Mouse (Mus musculus) cortical plate, adult 2 months (tissue): ENCODE results near the gene Aloxe3.

Experiments
- CTCF ChIP-seq: fragments of 200-500 bp; IDR thresholded peaks from 2 replicates; pipeline ENCODE4 v1.5.1; 2011; ENCODE audit warnings: mild to moderate bottlenecking, control low read depth, low read length; ENCODE audit not compliant: insufficient read depth; ENCODE audit errors: extremely low read depth
- POLR2A ChIP-seq: fragments of 200-500 bp; IDR thresholded peaks from 2 replicates; pipeline ENCODE4 v1.6.1; 2011; ENCODE audit warnings: mild to moderate bottlenecking, low read length, control low read depth; ENCODE audit not compliant: insufficient read depth; ENCODE audit errors: extremely low read depth

DNA sequence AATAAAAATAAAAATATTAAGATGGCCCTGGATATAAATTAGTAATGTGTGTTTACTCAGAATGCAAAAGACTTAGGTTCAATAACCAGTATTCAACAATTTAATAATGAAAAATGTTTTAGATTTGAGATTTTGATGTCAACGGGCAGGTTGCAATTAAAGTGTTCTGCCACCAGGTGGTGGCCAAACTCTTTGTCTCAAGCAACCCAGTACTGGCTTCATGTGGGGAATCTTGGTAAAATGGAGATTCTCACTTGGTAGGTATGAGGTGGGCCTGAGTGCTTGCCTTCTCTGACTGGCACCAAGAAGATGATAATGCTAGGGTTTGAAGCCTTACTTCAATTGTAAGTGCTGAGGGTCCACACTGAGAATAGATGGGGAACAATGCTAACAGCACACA, 67.1 kb downstream of the Aloxe3 start:
- TF ChIP-seq CTCF, result peak; percentile 86
- no peak for TF ChIP-seq POLR2A
